Mouse (Mus musculus): Measurements from ENCODE around the gene 4932438A13Rik. TPM values are rescaled to one million over a fixed set of nuclear protein-coding genes. Genes with fewer than 3 reads are reported as not detected.
A peak's percentile ranks its signal among the peaks of the same experiment; 100 is the strongest.

The 4932438A13Rik gene
- polyA plus RNA-seq, 1 experiment from 2014 or later: 45.0 TPM

DNA sequence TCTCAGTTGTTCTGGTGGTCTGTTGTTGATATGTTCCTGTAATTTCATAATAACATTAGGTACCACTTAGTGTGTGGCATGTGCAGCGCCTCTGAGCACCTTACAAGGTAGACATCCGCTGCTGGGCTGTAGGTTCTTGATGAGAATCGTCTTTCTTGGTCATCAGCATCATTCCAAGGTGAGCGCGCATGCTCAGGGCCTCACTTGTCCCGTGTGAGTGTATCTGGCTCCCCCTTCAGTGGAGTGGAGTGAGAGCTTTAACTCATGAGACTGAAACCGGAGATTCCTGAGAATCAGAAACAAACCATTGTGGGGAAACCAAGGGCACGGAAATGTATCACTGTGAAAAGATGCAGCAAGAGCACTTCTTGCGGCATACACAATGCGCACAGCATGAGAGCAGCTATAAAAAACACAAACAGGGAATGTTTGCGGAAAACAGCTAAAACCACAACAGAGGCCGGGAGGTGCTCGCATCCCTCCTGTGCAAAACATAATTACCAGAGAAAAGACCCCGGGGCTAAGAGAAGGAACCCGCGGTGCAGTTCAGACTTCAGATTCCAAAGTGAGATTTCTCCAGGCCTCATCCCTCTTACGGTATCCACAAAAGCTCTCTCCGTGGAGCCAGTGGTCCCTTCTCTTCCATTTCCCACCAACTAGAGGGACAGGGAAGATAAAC is 27.2 kb upstream of the 4932438A13Rik start:
- Histone ChIP-seq H3K36me3 (ENCODE audit: insufficient read depth, low read length) (no peaks in the 10 kb centered on the region), H3K9me3 (ENCODE audit: low read length) (no peaks in the 10 kb centered on the region), H3K9ac (replicated peaks; ENCODE audit: low read length) (no peak overlapping the region), H3K4me3 (ENCODE audit: low read length) (peak overlapping the region; percentile 26; the same call in 1 of the 2 replicates), H3K27me3 (ENCODE audit: insufficient read depth, low read length) (no peaks in the 10 kb centered on the region; the same call in 1 of the 2 replicates), H3K27ac (ENCODE audit: low read length) (no peak overlapping the region), H3K4me2 (replicated peaks; ENCODE audit: low read depth, low read length) (peak overlapping the region; percentile 50), H3K4me1 (ENCODE audit: insufficient read depth, low read length) (0 out of 2 replicates have a peak, but pooled peaks cover 4% of the 10 kb centered on the region)
- WGBS: 26% methylated on average over 18 of the region's 18 CpGs
- ATAC-seq (ENCODE audit: low FRiP score, low TSS enrichment): 0 out of 2 replicates have a peak, but pooled peaks have one; percentile 51

DNA sequence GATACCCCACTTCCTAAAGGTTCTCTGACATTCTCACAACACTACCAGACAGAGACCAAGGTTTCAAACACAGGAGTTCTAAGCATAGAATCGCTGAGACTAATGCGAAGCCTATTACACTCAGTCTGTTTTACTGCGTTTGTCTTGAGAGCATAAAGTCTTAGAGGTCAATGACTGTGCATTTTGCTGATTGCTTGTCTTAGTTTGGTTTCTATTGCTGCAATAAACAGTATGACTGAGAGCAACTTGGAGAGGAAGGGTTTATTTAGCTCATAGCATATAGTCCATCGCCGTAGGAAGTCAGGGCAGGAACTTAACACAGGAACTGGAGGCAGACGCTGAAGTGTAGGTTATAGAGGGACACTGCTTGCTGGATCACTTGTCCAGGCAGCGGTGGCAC is 26.1 kb upstream of the 4932438A13Rik start:
- ATAC-seq (ENCODE audit: low FRiP score, low TSS enrichment): no peak
- Histone ChIP-seq H3K4me1 (ENCODE audit: insufficient read depth, low read length) (0 out of 2 replicates have a peak, but pooled peaks cover 4% of the 10 kb centered on the region), H3K9me3 (ENCODE audit: low read length) (no peaks in the 10 kb centered on the region), H3K36me3 (ENCODE audit: insufficient read depth, low read length) (no peaks in the 10 kb centered on the region), H3K27me3 (ENCODE audit: insufficient read depth, low read length) (no peaks in the 10 kb centered on the region; the same call in 1 of the 2 replicates), H3K27ac (ENCODE audit: low read length) (no peak overlapping the region), H3K9ac (replicated peaks; ENCODE audit: low read length) (no peak overlapping the region), H3K4me3 (ENCODE audit: low read length) (no peak overlapping the region), H3K4me2 (replicated peaks; ENCODE audit: low read depth, low read length) (no peak overlapping the region)
- WGBS: 75% methylated on average over 7 of the region's 7 CpGs

DNA sequence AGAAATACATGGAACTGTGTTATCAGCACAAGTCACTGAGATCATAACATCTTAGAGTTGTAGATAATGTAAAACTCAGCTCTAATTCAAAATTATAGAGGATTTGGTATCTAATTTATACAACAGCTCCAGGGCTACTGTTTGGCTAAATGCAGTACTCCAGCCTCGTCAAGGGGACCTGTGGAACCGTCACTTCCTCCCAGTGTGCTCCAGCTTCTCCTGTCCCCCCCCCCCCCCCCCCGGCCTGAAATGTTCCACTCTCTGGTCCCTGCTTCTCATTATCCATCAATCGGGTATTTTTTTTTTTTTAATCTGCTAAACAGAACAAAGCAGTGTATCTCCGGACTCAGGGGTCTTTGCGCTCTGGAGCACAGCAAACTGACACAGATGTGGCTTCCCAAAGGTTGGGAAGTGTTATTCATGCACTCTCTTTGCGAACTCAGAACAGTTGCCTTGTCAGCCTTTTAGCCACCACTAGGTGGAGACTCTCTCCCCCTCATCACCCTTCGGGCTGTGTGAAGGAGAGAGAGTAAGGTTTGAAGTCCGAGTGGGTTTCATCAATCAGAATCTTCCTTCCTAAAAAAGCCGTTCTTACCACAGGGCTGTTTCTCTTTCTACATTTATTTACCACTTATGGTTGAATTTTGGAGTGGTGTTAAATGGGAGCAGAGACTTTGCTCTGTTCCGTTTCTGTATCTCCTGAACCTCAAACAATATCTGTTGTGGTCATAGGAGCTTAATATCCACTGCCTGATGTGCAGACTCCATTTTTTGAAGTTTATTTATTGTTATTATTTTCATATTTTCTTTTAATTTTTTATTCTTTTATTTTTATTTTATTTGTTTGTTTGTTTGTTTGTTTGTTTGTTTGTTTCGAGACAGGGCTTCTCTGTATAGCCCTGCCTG is 22.0 kb upstream of the 4932438A13Rik start:
- ATAC-seq (ENCODE audit: low FRiP score, low TSS enrichment): peak; percentile 83; the same call in 1 of the 2 replicates
- 18% methylated on average over 12 of the region's 12 CpGs for WGBS
- no peaks in the 10 kb centered on the region for H3K36me3 ChIP-seq (ENCODE audit: insufficient read depth, low read length)
- peak overlapping the region; percentile 34; the same call in 1 of the 2 replicates for H3K4me2 ChIP-seq (replicated peaks; ENCODE audit: low read depth, low read length)
- H3K27me3 ChIP-seq (ENCODE audit: insufficient read depth, low read length): no peaks in the 10 kb centered on the region; the same call in 1 of the 2 replicates
- no peak overlapping the region for H3K27ac ChIP-seq (ENCODE audit: low read length)
- no peak overlapping the region for H3K9ac ChIP-seq (replicated peaks; ENCODE audit: low read length)
- H3K9me3 ChIP-seq (ENCODE audit: low read length): no peaks in the 10 kb centered on the region
- 0 out of 2 replicates have a peak, but pooled peaks cover 2% of the 10 kb centered on the region for H3K4me1 ChIP-seq (ENCODE audit: insufficient read depth, low read length)
- no peak overlapping the region for H3K4me3 ChIP-seq (ENCODE audit: low read length)

GRCm38 (mm10) chr3:36853733-36854440 is 9.0 kb upstream of the 4932438A13Rik start:
- no peak overlapping the region for H3K27ac ChIP-seq (ENCODE audit: low read length)
- H3K27me3 ChIP-seq (ENCODE audit: insufficient read depth, low read length): no peaks in the 10 kb centered on the region
- peak overlapping the region; percentile 35; the same call in 1 of the 2 replicates for H3K4me2 ChIP-seq (replicated peaks; ENCODE audit: low read depth, low read length)
- H3K9me3 ChIP-seq (ENCODE audit: low read length): no peaks in the 10 kb centered on the region; the same call in 1 of the 2 replicates
- H3K36me3 ChIP-seq (ENCODE audit: insufficient read depth, low read length): no peaks in the 10 kb centered on the region
- ATAC-seq (ENCODE audit: low FRiP score, low TSS enrichment): no peak
- no peak overlapping the region for H3K4me3 ChIP-seq (ENCODE audit: low read length)
- H3K4me1 ChIP-seq (ENCODE audit: insufficient read depth, low read length): no peaks in the 10 kb centered on the region; the same call in 1 of the 2 replicates
- no peak overlapping the region for H3K9ac ChIP-seq (replicated peaks; ENCODE audit: low read length)
- WGBS: 33% methylated on average over 10 of the region's 10 CpGs

- peaks cover 7% of the 10 kb centered on the region for H3K36me3 ChIP-seq (ENCODE audit: insufficient read depth, low read length)
- ATAC-seq (ENCODE audit: low FRiP score, low TSS enrichment): no peak
- no peak overlapping the region for H3K4me2 ChIP-seq (replicated peaks; ENCODE audit: low read depth, low read length)
- peaks cover 4% of the 10 kb centered on the region; the same call in 1 of the 2 replicates for H3K4me1 ChIP-seq (ENCODE audit: insufficient read depth, low read length)
- H3K9ac ChIP-seq (replicated peaks; ENCODE audit: low read length): no peak overlapping the region; the same call in 1 of the 2 replicates
- no peak overlapping the region for H3K4me3 ChIP-seq (ENCODE audit: low read length)
- H3K27me3 ChIP-seq (ENCODE audit: insufficient read depth, low read length): no peaks in the 10 kb centered on the region
- H3K27ac ChIP-seq (ENCODE audit: low read length): no peak overlapping the region
- no peaks in the 10 kb centered on the region; the same call in 1 of the 2 replicates for H3K9me3 ChIP-seq (ENCODE audit: low read length)
- 93% methylated on average over 3 of the region's 3 CpGs for WGBS
These were observed 1.2 kb upstream of the 4932438A13Rik start for GRCm38 (mm10) chr3:36861411-36862410.

GRCm38 (mm10) chr3:36863427-36863826 is 523 bp downstream of the 4932438A13Rik start:
- 1% methylated on average over 17 of the region's 23 CpGs for WGBS
- H3K4me2 ChIP-seq (replicated peaks; ENCODE audit: low read depth, low read length): peak overlapping the region; percentile 62
- peak; percentile 58 for ATAC-seq (ENCODE audit: low FRiP score, low TSS enrichment)
- H3K9me3 ChIP-seq (ENCODE audit: low read length): no peaks in the 10 kb centered on the region
- peaks cover 11% of the 10 kb centered on the region for H3K36me3 ChIP-seq (ENCODE audit: insufficient read depth, low read length)
- H3K9ac ChIP-seq (replicated peaks; ENCODE audit: low read length): peak overlapping the region; percentile 86
- H3K27ac ChIP-seq (ENCODE audit: low read length): peak overlapping the region; percentile 89
- H3K4me3 ChIP-seq (ENCODE audit: low read length): peak overlapping the region; percentile 89
- peaks cover 4% of the 10 kb centered on the region; the same call in 1 of the 2 replicates for H3K4me1 ChIP-seq (ENCODE audit: insufficient read depth, low read length)
- H3K27me3 ChIP-seq (ENCODE audit: insufficient read depth, low read length): no peaks in the 10 kb centered on the region

GRCm38 (mm10) chr3:36863881-36864280 is 977 bp downstream of the 4932438A13Rik start:
- 57% methylated on average over 4 of the region's 4 CpGs for WGBS
- Histone ChIP-seq H3K9me3 (ENCODE audit: low read length) (no peaks in the 10 kb centered on the region), H3K27me3 (ENCODE audit: insufficient read depth, low read length) (no peaks in the 10 kb centered on the region), H3K4me3 (ENCODE audit: low read length) (peak overlapping the region; percentile 89), H3K9ac (replicated peaks; ENCODE audit: low read length) (peak overlapping the region; percentile 86), H3K36me3 (ENCODE audit: insufficient read depth, low read length) (peaks cover 11% of the 10 kb centered on the region), H3K27ac (ENCODE audit: low read length) (no peak overlapping the region), H3K4me1 (ENCODE audit: insufficient read depth, low read length) (peaks cover 4% of the 10 kb centered on the region; the same call in 1 of the 2 replicates), H3K4me2 (replicated peaks; ENCODE audit: low read depth, low read length) (peak overlapping the region; percentile 62)
- ATAC-seq (ENCODE audit: low FRiP score, low TSS enrichment): no peak

DNA sequence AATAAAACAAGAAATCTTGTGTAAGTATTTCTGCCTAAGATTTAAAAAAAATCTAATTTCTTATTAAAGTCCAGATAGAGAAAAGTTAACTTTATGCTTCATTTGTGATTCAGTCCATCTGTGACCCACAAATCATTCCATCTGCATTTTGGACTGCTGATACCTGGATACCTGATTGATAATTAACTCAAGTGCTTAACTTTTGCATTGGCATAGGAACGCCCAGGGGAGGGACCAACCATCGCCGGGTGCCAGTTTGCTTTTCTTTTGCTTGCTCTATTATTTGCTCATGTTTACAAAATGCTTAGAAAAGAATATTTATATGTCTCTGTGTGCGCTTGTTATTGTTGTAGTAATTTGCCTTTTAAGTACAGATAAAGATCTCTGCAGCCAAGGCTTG is 1.6 kb downstream of the 4932438A13Rik start:
- no peaks in the 10 kb centered on the region for H3K27me3 ChIP-seq (ENCODE audit: insufficient read depth, low read length)
- H3K9me3 ChIP-seq (ENCODE audit: low read length): no peaks in the 10 kb centered on the region
- no peak for ATAC-seq (ENCODE audit: low FRiP score, low TSS enrichment)
- H3K4me3 ChIP-seq (ENCODE audit: low read length): no peak overlapping the region
- H3K4me1 ChIP-seq (ENCODE audit: insufficient read depth, low read length): peaks cover 4% of the 10 kb centered on the region; the same call in 1 of the 2 replicates
- 89% methylated on average over 4 of the region's 4 CpGs for WGBS
- H3K27ac ChIP-seq (ENCODE audit: low read length): no peak overlapping the region
- no peak overlapping the region for H3K9ac ChIP-seq (replicated peaks; ENCODE audit: low read length)
- peaks cover 11% of the 10 kb centered on the region for H3K36me3 ChIP-seq (ENCODE audit: insufficient read depth, low read length)
- H3K4me2 ChIP-seq (replicated peaks; ENCODE audit: low read depth, low read length): no peak overlapping the region

Data from kidney, embryonic 16.5 days (tissue).